Mouse (Mus musculus): ENCODE measurements around the gene Golga1. TPM values are rescaled to one million over a fixed set of nuclear protein-coding genes. Genes with fewer than 3 reads are reported as not detected.

Golga1 gene
- polyA plus RNA-seq, 1 experiment: 44.2 TPM

GRCm38 (mm10) chr2:38970057-38970456, 95.3 kb downstream of the Golga1 start:
- Histone ChIP-seq H3K27me3 (ENCODE audit: control insufficient read depth, insufficient read depth, low read length) (no peaks in the 10 kb centered on the region), H3K4me3 (replicated peaks; ENCODE audit: insufficient read depth, low read depth, low read length) (no peak overlapping the region), H3K27ac (ENCODE audit: insufficient read depth, low read length) (no peak overlapping the region), H3K4me1 (ENCODE audit: control insufficient read depth, insufficient read depth, low read length) (no peaks in the 10 kb centered on the region)
- no peak for DNase-seq
- WGBS: 58% methylated on average over 5 of the region's 5 CpGs
- TF ChIP-seq POLR2A (IDR thresholded peaks at IDR 0.05; ENCODE audit: borderline replicate concordance, insufficient read depth, low read length): no peak
- TF ChIP-seq CTCF (IDR thresholded peaks at IDR 0.05; ENCODE audit: borderline replicate concordance, insufficient read depth, low read depth, low read length): no peak

- TF ChIP-seq CTCF (IDR thresholded peaks at IDR 0.05; ENCODE audit: borderline replicate concordance, insufficient read depth, low read depth, low read length) (no peak), POLR2A (IDR thresholded peaks at IDR 0.05; ENCODE audit: borderline replicate concordance, insufficient read depth, low read length) (no peak)
- Histone ChIP-seq H3K27me3 (ENCODE audit: control insufficient read depth, insufficient read depth, low read length) (no peaks in the 10 kb centered on the region), H3K27ac (ENCODE audit: insufficient read depth, low read length) (no peak overlapping the region), H3K4me1 (ENCODE audit: control insufficient read depth, insufficient read depth, low read length) (no peaks in the 10 kb centered on the region), H3K4me3 (replicated peaks; ENCODE audit: insufficient read depth, low read depth, low read length) (no peak overlapping the region)
- no peak for DNase-seq
- 96% methylated on average over 2 of the region's 2 CpGs for WGBS
Measured at GRCm38 (mm10) chr2:38969650-38970049, 95.7 kb downstream of the Golga1 start.

Other genes with a start within 250 kb of the Golga1 start
- 5.2 and 6.7 TPM in 2 replicates for gene Nr6a1, start 137.9 kb downstream of the Golga1 start, polyA plus RNA-seq (2012; rRNA removed)
- 0.95 and 1.3 TPM in 2 replicates for gene Olfml2a, start 133.6 kb downstream of the Golga1 start, polyA plus RNA-seq (2012; rRNA removed)
- gene Wdr38, start 68.1 kb downstream of the Golga1 start, polyA plus RNA-seq (2012; rRNA removed): 1.00 and 1.4 TPM in 2 replicates
- 106 and 121 TPM in 2 replicates for gene Arpc5l, start 60.2 kb downstream of the Golga1 start, polyA plus RNA-seq (2012; rRNA removed)
- gene Rpl35, start 59.9 kb downstream of the Golga1 start, polyA plus RNA-seq (2012; rRNA removed): 221 and 222 TPM in 2 replicates
- gene Scai, start 125.2 kb upstream of the Golga1 start, polyA plus RNA-seq (2012; rRNA removed): 8.2 and 10.4 TPM in 2 replicates
- 50.9 and 51.9 TPM in 2 replicates for gene Ppp6c, start 160.9 kb upstream of the Golga1 start, polyA plus RNA-seq (2012; rRNA removed)

Measured in cerebellum, adult 2 months (tissue).